Mouse (Mus musculus): Measurements from ENCODE around the gene 4933427I04Rik.

DNA sequence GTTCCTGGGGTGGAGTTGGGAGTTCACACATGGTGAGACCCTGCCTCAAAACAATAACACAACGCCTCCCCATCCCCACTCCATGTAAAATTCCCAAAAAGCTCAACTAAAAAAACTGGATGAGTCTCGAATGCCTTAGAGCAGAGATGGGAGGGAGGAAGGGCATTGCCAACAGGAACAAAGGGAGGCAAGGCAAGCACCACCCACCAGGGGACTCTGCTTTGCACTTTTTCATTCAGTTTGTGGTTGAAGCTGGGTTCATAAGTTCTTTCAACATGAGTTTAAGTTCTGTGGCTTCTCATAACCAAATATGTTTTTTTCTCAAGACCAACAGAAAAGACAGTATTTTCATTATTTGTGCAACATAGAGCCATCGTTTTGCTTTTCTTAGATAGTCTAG lies 44.0 kb downstream of the 4933427I04Rik start:
- TF ChIP-seq CTCF (IDR thresholded peaks at IDR 0.05; ENCODE audit: low read depth, low read length) = no peak
- no peak for TF ChIP-seq POLR2A (IDR thresholded peaks at IDR 0.05; ENCODE audit: extremely low read depth, insufficient read depth, low read length)

Measured in liver, adult 2 months (tissue).